In genomic region chr10:75975216-75975615, GRCm38 (mm10) we compare ENCODE assay signal across 9 mouse cellular contexts. TPM values are rescaled to one million over a fixed set of nuclear protein-coding genes. Genes with fewer than 3 reads are reported as not detected.
DNase-seq lines count a peak whose midpoint lies in the region; ATAC-seq and TF ChIP-seq lines count a peak whose summit lies in the region.
"Had no signal": no experiment of that assay in that cellular context is flagged by ENCODE, and none has a peak within 500 bp of the region (broad histone marks: within the 10 kb centered on the region; RNA-seq: fewer than 3 reads in every experiment).

No protein-coding gene starts in this region.

- no peak overlapping the region for H3K27ac ChIP-seq in intestine, postnatal 0 days (ENCODE audit: low read depth, low read length)
- H3K27ac ChIP-seq in intestine, embryonic 16.5 days (ENCODE audit: low read length): no peak overlapping the region
- H3K27ac ChIP-seq: hindbrain, embryonic 15.5 days had no signal

- H3K4me3 ChIP-seq in intestine, postnatal 0 days (ENCODE audit: low read depth, low read length): no peak overlapping the region
- H3K4me3 ChIP-seq in intestine, embryonic 16.5 days (ENCODE audit: low read length): no peak overlapping the region
- H3K4me3 ChIP-seq: hindbrain, embryonic 15.5 days had no signal

- H3K4me2 ChIP-seq in intestine, postnatal 0 days (replicated peaks; ENCODE audit: low read depth): no peak overlapping the region
- no peak overlapping the region for H3K4me2 ChIP-seq in intestine, embryonic 16.5 days (ENCODE audit: low read depth, low read length)
- H3K4me2 ChIP-seq: hindbrain, embryonic 15.5 days had no signal

- no peak overlapping the region for H3K9ac ChIP-seq in intestine, postnatal 0 days (ENCODE audit: low read depth, low read length)
- no peak overlapping the region for H3K9ac ChIP-seq in intestine, embryonic 16.5 days (ENCODE audit: low read depth, low read length)
- H3K9ac ChIP-seq: hindbrain, embryonic 15.5 days had no signal

- H3K9me3 ChIP-seq in intestine, postnatal 0 days (ENCODE audit: control insufficient read depth): no peaks in the 10 kb centered on the region
- H3K9me3 ChIP-seq in intestine, embryonic 16.5 days (ENCODE audit: control insufficient read depth, low read length): no peaks in the 10 kb centered on the region
- H3K9me3 ChIP-seq: hindbrain, embryonic 15.5 days had no signal

- ATAC-seq in intestine, postnatal 0 days: no peak
- no peak for ATAC-seq in intestine, embryonic 16.5 days
- ATAC-seq in megakaryocyte progenitor cell, adult 5-6 weeks (replicated peaks; ENCODE audit: poor library complexity): peak; percentile 55; the same call in 1 of the 2 replicates

- 78% methylated on average over 5 of the region's 5 CpGs for WGBS in intestine, postnatal 0 days
- 77% methylated on average over 5 of the region's 5 CpGs for WGBS in intestine, embryonic 16.5 days

- no peaks in the 10 kb centered on the region for H3K27me3 ChIP-seq in intestine, postnatal 0 days (replicated peaks; ENCODE audit: control insufficient read depth, insufficient read depth, low read length)
- H3K27me3 ChIP-seq in intestine, embryonic 16.5 days (replicated peaks; ENCODE audit: control insufficient read depth, insufficient read depth, low read length): no peaks in the 10 kb centered on the region
- H3K27me3 ChIP-seq: hindbrain, embryonic 15.5 days had no signal

- H3K4me1 ChIP-seq in intestine, postnatal 0 days (replicated peaks; ENCODE audit: control insufficient read depth, insufficient read depth, low read length): no peaks in the 10 kb centered on the region
- H3K4me1 ChIP-seq in intestine, embryonic 16.5 days (ENCODE audit: control insufficient read depth, insufficient read depth, low read length): no peaks in the 10 kb centered on the region
- H3K4me1 ChIP-seq: hindbrain, embryonic 15.5 days had no signal

- peak; percentile 79 for DNase-seq in CD4-positive, CD25-positive, alpha-beta regulatory T cell, adult 2 months (ENCODE audit: low read depth, low spot score)
- peak; percentile 59 for DNase-seq in NIH3T3 (ENCODE audit: low read depth)
- DNase-seq in right cerebral cortex, postnatal 25 days: no peak
- no peak for DNase-seq in right cerebral cortex, adult 18-20 months
- DNase-seq: cerebellum, postnatal 36 days had no signal

- no peaks in the 10 kb centered on the region for H3K36me3 ChIP-seq in intestine, postnatal 0 days (ENCODE audit: control insufficient read depth, insufficient read depth)
- no peaks in the 10 kb centered on the region for H3K36me3 ChIP-seq in intestine, embryonic 16.5 days (ENCODE audit: control insufficient read depth, insufficient read depth, low read length)
- H3K36me3 ChIP-seq: hindbrain, embryonic 15.5 days had no signal

- peak; percentile 83 for TF ChIP-seq CTCF in intestine, postnatal 0 days (IDR thresholded peaks at IDR 0.05; ENCODE audit: low read depth)

RNA-seq across cellular contexts. Expression of gene Gm5134, which starts 20.9 kb away (rescaled TPM):
- polyA plus RNA-seq in intestine, postnatal 0 days (2015; fragmentation: Nextera tagmentation; extraction: Ambion mirVana): not detected in 2 replicates
- polyA plus RNA-seq in intestine, embryonic 16.5 days (2015; fragmentation: Nextera tagmentation; extraction: Ambion mirVana): not detected in 2 replicates
- 0.35 and 0.66 TPM in 2 replicates for total RNA-seq in megakaryocyte progenitor cell, adult 5-6 weeks (2015)
- 0.78 and 0.79 TPM in 2 replicates for total RNA-seq in megakaryocyte progenitor cell, adult 5-6 weeks (2017)
- polyA plus RNA-seq: hindbrain, embryonic 15.5 days had no signal

RNA-seq across cellular contexts. Expression of gene Vpreb3, which starts 32.4 kb away (rescaled TPM):
- 0.43 TPM in 1 of 2 replicates, not detected in the other for polyA plus RNA-seq in intestine, postnatal 0 days (2015; fragmentation: Nextera tagmentation; extraction: Ambion mirVana)
- polyA plus RNA-seq in intestine, embryonic 16.5 days (2015; fragmentation: Nextera tagmentation; extraction: Ambion mirVana): 0.68 TPM in 1 of 2 replicates, not detected in the other
- 1.5 TPM in 1 of 2 replicates, not detected in the other for total RNA-seq in megakaryocyte progenitor cell, adult 5-6 weeks (2015)
- total RNA-seq in megakaryocyte progenitor cell, adult 5-6 weeks (2017): not detected in 2 replicates

RNA-seq across cellular contexts. Expression of gene Gm867, which starts 34.7 kb away (rescaled TPM):
- polyA plus RNA-seq in intestine, postnatal 0 days (2015; fragmentation: Nextera tagmentation; extraction: Ambion mirVana): not detected in 2 replicates
- 0.29 and 0.51 TPM in 2 replicates for polyA plus RNA-seq in intestine, embryonic 16.5 days (2015; fragmentation: Nextera tagmentation; extraction: Ambion mirVana)
- not detected in 2 replicates for total RNA-seq in megakaryocyte progenitor cell, adult 5-6 weeks (2015)
- total RNA-seq in megakaryocyte progenitor cell, adult 5-6 weeks (2017): not detected in 2 replicates

RNA-seq across cellular contexts. Expression of gene Mmp11, which starts 38.9 kb away (rescaled TPM):
- 8.7 and 9.2 TPM in 2 replicates for polyA plus RNA-seq in intestine, postnatal 0 days (2015; fragmentation: Nextera tagmentation; extraction: Ambion mirVana)
- 23.5 and 25.4 TPM in 2 replicates for polyA plus RNA-seq in intestine, embryonic 16.5 days (2015; fragmentation: Nextera tagmentation; extraction: Ambion mirVana)
- total RNA-seq in megakaryocyte progenitor cell, adult 5-6 weeks (2015): 0.57 TPM in 1 of 2 replicates, not detected in the other
- total RNA-seq in megakaryocyte progenitor cell, adult 5-6 weeks (2017): 10.1 TPM in 1 of 2 replicates, not detected in the other

RNA-seq across cellular contexts. Expression of gene Chchd10, which starts 42.3 kb away (rescaled TPM):
- 308 and 334 TPM in 2 replicates for polyA plus RNA-seq in intestine, postnatal 0 days (2015; fragmentation: Nextera tagmentation; extraction: Ambion mirVana)
- polyA plus RNA-seq in intestine, embryonic 16.5 days (2015; fragmentation: Nextera tagmentation; extraction: Ambion mirVana): 252 and 271 TPM in 2 replicates
- 54.0 and 55.0 TPM in 2 replicates for total RNA-seq in megakaryocyte progenitor cell, adult 5-6 weeks (2015)
- 33.1 and 34.4 TPM in 2 replicates for total RNA-seq in megakaryocyte progenitor cell, adult 5-6 weeks (2017)

Comparison
In these comparisons a context has a peak if more than half of its experiments do, and no peak if none do; other contexts are left out.
1. DNase-seq: peak in CD4-positive, CD25-positive, alpha-beta regulatory T cell, adult 2 months (single experiment) and NIH3T3 (single experiment); none in right cerebral cortex, postnatal 25 days (single experiment) and right cerebral cortex, adult 18-20 months (single experiment).